Mouse (Mus musculus): ENCODE data around the gene Rhox4a2.
"Not testable (repeated sequence)": the region's sequence is repeated elsewhere in the genome, so short reads cannot be mapped to it uniquely, and the experiment has no call there.

The Rhox4a2 gene

GRCm38 (mm10) chrX:37390548-37390947 is at the start of gene Rhox4a2:
Gene Rhox4a2 (plus strand): TSS chrX:37390848.
- in situ Hi-C loops (cut with MboI; ENCODE audit: unreplicated experiment in 2 of 2), result not testable (repeated sequence)

- in situ Hi-C loops (cut with MboI; ENCODE audit: unreplicated experiment in 2 of 2), result not testable (repeated sequence)
Measured at GRCm38 (mm10) chrX:37379728-37380127, 10.9 kb upstream of the Rhox4a2 start, which contains the start of gene Rhox3a2. Gene Rhox3a2 (plus strand): TSS chrX:37380028.

- in situ Hi-C loops (cut with MboI; ENCODE audit: unreplicated experiment in 2 of 2), result not testable (repeated sequence)
Measured at GRCm38 (mm10) chrX:37411767-37412166, 21.1 kb downstream of the Rhox4a2 start, which contains the start of gene Rhox2b. Gene Rhox2b (plus strand): TSS chrX:37412067.

GRCm38 (mm10) chrX:37432194-37432593 is 41.5 kb downstream of the Rhox4a2 start, which contains the start of gene Rhox4b:
Gene Rhox4b (plus strand): TSS chrX:37432494.
- in situ Hi-C loops (cut with MboI; ENCODE audit: unreplicated experiment in 2 of 2), result not testable (repeated sequence)
